Mouse (Mus musculus): ENCODE data around the gene Atp11c. TPM values are rescaled to one million over a fixed set of nuclear protein-coding genes. Genes with fewer than 3 reads are reported as not detected.

Atp11c gene
- polyA plus RNA-seq, 1 experiment from 2014 or later: 10.2 TPM

DNA sequence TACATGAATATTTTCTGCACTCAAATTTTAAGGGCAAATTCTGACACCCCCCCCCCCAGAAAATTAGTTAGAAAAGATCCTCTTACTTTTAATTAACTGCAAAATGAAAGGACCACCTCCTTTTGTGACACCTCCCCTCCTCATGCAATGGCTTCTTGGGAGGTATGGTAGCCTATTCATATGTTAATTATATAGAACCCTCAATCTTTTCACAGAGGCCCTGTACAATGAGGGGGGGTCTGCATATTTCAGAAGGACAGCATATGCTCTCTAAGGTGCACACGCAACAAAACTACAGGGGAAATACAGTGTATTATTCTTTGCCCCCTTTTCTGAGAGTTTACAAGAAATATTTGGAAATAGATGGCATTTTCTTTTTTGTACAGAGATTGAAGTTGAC is 94.7 kb downstream of the Atp11c start:
- 42% methylated on average over 1 of the region's 1 CpGs for WGBS
- Histone ChIP-seq H3K27me3 (no peaks in the 10 kb centered on the region), H3K4me3 (no peak overlapping the region), H3K9ac (no peak overlapping the region), H3K27ac (replicated peaks) (no peak overlapping the region), H3K4me1 (replicated peaks) (no peaks in the 10 kb centered on the region), H3K4me2 (no peak overlapping the region), H3K36me3 (no peaks in the 10 kb centered on the region), H3K9me3 (no peaks in the 10 kb centered on the region)
- ATAC-seq (ENCODE audit: low FRiP score, low read depth): no peak

DNA sequence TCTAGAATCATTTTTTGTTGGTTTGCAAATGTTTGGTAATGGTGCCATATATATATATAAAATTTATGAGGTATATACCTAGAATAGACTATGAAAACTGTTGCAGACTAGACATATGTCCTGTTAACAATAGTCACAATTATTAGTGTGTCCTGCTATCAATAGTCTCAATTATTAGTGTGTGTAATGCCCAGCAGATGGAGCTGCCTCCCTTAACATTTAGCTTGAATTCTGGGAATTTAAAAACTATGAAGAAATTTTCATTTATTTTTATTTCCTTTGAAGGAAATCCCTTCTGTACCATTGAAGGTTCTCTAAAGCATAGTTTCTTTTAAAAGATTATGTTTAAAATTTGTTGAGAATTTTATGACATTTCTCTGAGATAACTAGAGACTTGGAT is 97.2 kb downstream of the Atp11c start:
- H3K9ac ChIP-seq: no peak overlapping the region
- no peaks in the 10 kb centered on the region for H3K36me3 ChIP-seq
- no peaks in the 10 kb centered on the region for H3K4me1 ChIP-seq (replicated peaks)
- no peaks in the 10 kb centered on the region for H3K27me3 ChIP-seq
- no peak for ATAC-seq (ENCODE audit: low FRiP score, low read depth)
- no peaks in the 10 kb centered on the region for H3K9me3 ChIP-seq
- H3K4me3 ChIP-seq: no peak overlapping the region
- H3K27ac ChIP-seq (replicated peaks): no peak overlapping the region
- no peak overlapping the region for H3K4me2 ChIP-seq

DNA sequence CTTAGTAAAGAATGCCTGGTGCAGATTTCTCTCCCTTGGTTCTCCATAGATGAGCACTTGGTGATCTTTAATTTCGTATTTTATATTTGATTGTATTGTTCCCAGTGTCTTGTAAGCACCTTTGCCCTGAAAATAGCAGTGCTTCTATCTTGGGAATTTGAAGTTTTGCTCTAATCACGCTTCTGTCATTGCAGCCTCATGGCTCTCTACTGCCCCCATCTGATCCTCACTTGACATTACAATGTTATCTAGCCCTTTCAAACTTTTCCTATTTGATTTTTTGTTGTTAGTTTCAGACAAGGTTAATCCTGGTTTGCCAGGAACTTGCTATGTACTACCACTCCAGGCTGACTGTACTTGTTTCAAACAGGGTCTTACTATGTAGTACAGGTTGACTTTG is 128.7 kb downstream of the Atp11c start:
- Histone ChIP-seq H3K4me3 (no peak overlapping the region), H3K9ac (no peak overlapping the region), H3K4me1 (replicated peaks) (no peaks in the 10 kb centered on the region), H3K27me3 (no peaks in the 10 kb centered on the region), H3K27ac (replicated peaks) (no peak overlapping the region), H3K4me2 (no peak overlapping the region), H3K9me3 (no peaks in the 10 kb centered on the region), H3K36me3 (no peaks in the 10 kb centered on the region)
- no peak for ATAC-seq (ENCODE audit: low FRiP score, low read depth)
- 8% methylated on average over 2 of the region's 2 CpGs for WGBS

- no peak overlapping the region for H3K9ac ChIP-seq
- WGBS: 55% methylated on average over 4 of the region's 4 CpGs
- ATAC-seq (ENCODE audit: low FRiP score, low read depth): no peak
Measured at GRCm38 (mm10) chrX:60414563-60415111, 177.9 kb downstream of the Atp11c start.

GRCm38 (mm10) chrX:60405681-60406080 is 186.8 kb downstream of the Atp11c start:
- no peak for ATAC-seq (ENCODE audit: low FRiP score, low read depth)
- H3K4me1 ChIP-seq (replicated peaks): no peaks in the 10 kb centered on the region
- H3K4me3 ChIP-seq: no peak overlapping the region
- no peaks in the 10 kb centered on the region for H3K36me3 ChIP-seq
- no peaks in the 10 kb centered on the region for H3K27me3 ChIP-seq
- H3K4me2 ChIP-seq: no peak overlapping the region
- no peak overlapping the region for H3K9ac ChIP-seq
- no peak overlapping the region for H3K27ac ChIP-seq (replicated peaks)
- no peaks in the 10 kb centered on the region for H3K9me3 ChIP-seq
- WGBS: 55% methylated on average over 4 of the region's 4 CpGs

More at GRCm38 (mm10) chrX:60414563-60415111, 177.9 kb downstream of the Atp11c start:
- no peak overlapping the region for H3K4me3 ChIP-seq
- no peak overlapping the region for H3K27ac ChIP-seq (replicated peaks)
- H3K36me3 ChIP-seq: no peaks in the 10 kb centered on the region
- H3K4me2 ChIP-seq: no peak overlapping the region
- H3K9me3 ChIP-seq: no peaks in the 10 kb centered on the region
- no peaks in the 10 kb centered on the region for H3K4me1 ChIP-seq (replicated peaks)
- no peaks in the 10 kb centered on the region for H3K27me3 ChIP-seq

GRCm38 (mm10) chrX:60404668-60405044 is 187.8 kb downstream of the Atp11c start:
- H3K27me3 ChIP-seq: no peaks in the 10 kb centered on the region
- no peaks in the 10 kb centered on the region for H3K36me3 ChIP-seq
- H3K4me3 ChIP-seq: peak overlapping the region; percentile 58
- peak overlapping the region; percentile 28 for H3K4me2 ChIP-seq
- peak; percentile 97 for ATAC-seq (ENCODE audit: low FRiP score, low read depth)
- H3K9me3 ChIP-seq: no peaks in the 10 kb centered on the region
- no peaks in the 10 kb centered on the region for H3K4me1 ChIP-seq (replicated peaks)
- 14% methylated on average over 17 of the region's 17 CpGs for WGBS
- H3K9ac ChIP-seq: peak overlapping the region; percentile 70
- peak overlapping the region; percentile 85 for H3K27ac ChIP-seq (replicated peaks)

DNA sequence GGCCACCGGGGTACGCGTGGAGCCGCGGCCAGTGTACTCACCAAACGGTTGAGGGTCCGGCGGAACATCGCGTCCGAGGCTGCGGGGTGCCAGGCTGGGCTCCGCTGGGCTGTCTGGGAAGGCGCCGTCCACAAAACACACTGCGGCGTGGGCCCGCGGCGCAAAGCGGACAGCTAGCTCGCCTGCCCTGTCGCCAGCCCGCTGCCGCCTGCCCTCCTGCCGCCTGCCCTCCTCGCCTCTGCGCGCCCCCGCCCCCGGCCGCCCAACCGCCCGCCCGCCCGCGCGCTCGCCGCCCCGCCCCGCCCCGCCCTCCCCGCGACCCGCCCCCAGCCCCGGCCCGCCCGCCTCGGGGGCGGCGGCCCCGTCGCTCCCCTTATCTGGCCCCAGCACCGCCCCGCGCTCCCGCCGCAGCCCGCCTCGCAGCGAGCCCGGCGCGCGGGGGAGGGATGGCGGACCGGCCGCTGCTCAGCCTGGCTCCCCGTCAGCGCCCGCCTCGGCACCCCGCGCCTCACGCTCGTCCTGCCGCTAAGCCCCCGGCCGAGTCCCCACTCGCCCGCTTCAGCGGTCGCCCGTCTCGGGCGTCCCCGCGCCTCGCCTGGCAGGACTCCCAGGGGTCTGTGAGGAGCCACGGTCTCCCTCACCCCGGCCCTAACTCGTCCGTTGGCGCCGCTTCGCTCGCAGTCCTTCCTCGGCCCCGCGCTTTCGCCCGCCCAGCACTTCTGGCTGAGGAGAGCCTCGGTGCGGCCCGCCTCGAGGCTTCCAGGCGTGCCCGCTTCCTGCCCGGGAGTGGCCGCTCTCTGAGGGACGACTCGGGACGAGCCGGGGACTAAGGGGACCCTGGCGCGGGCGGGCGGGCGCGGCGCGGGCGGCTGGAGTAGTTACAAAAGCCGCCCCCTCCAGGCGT is 188.5 kb downstream of the Atp11c start:
- peak overlapping the region; percentile 63 for H3K4me2 ChIP-seq
- H3K4me1 ChIP-seq (replicated peaks): no peaks in the 10 kb centered on the region
- 25% methylated on average over 41 of the region's 126 CpGs for WGBS
- peak overlapping the region; percentile 85 for H3K27ac ChIP-seq (replicated peaks)
- no peaks in the 10 kb centered on the region for H3K9me3 ChIP-seq
- no peaks in the 10 kb centered on the region for H3K36me3 ChIP-seq
- H3K4me3 ChIP-seq: peak overlapping the region; percentile 58
- no peaks in the 10 kb centered on the region for H3K27me3 ChIP-seq
- peak; percentile 84 for ATAC-seq (ENCODE audit: low FRiP score, low read depth)
- peak overlapping the region; percentile 76 for H3K9ac ChIP-seq

GRCm38 (mm10) chrX:60403062-60403763 is 189.3 kb downstream of the Atp11c start:
- Histone ChIP-seq H3K27ac (replicated peaks) (peak overlapping the region; percentile 69), H3K4me3 (peak overlapping the region; percentile 58), H3K36me3 (no peaks in the 10 kb centered on the region), H3K27me3 (no peaks in the 10 kb centered on the region), H3K9ac (peak overlapping the region; percentile 76), H3K9me3 (no peaks in the 10 kb centered on the region), H3K4me2 (peak overlapping the region; percentile 63), H3K4me1 (replicated peaks) (no peaks in the 10 kb centered on the region)
- 22% methylated on average over 43 of the region's 46 CpGs for WGBS
- ATAC-seq (ENCODE audit: low FRiP score, low read depth): no peak; the same call in 1 of the 2 replicates

- Histone ChIP-seq H3K27me3 (no peaks in the 10 kb centered on the region), H3K4me1 (replicated peaks) (no peaks in the 10 kb centered on the region), H3K9me3 (no peaks in the 10 kb centered on the region), H3K9ac (no peak overlapping the region), H3K4me2 (no peak overlapping the region), H3K36me3 (no peaks in the 10 kb centered on the region), H3K27ac (replicated peaks) (no peak overlapping the region), H3K4me3 (no peak overlapping the region)
- no peak for ATAC-seq (ENCODE audit: low FRiP score, low read depth)
- WGBS: 63% methylated on average over 4 of the region's 4 CpGs
Measured at GRCm38 (mm10) chrX:60394292-60394691, 198.2 kb downstream of the Atp11c start.

GRCm38 (mm10) chrX:60386852-60387251 is 205.6 kb downstream of the Atp11c start:
- WGBS: 100% methylated on average over 1 of the region's 1 CpGs
- no peak for ATAC-seq (ENCODE audit: low FRiP score, low read depth)
- Histone ChIP-seq H3K36me3 (no peaks in the 10 kb centered on the region), H3K4me2 (no peak overlapping the region), H3K27me3 (no peaks in the 10 kb centered on the region), H3K9ac (no peak overlapping the region), H3K4me1 (replicated peaks) (no peaks in the 10 kb centered on the region), H3K4me3 (no peak overlapping the region), H3K27ac (replicated peaks) (no peak overlapping the region), H3K9me3 (no peaks in the 10 kb centered on the region)

DNA sequence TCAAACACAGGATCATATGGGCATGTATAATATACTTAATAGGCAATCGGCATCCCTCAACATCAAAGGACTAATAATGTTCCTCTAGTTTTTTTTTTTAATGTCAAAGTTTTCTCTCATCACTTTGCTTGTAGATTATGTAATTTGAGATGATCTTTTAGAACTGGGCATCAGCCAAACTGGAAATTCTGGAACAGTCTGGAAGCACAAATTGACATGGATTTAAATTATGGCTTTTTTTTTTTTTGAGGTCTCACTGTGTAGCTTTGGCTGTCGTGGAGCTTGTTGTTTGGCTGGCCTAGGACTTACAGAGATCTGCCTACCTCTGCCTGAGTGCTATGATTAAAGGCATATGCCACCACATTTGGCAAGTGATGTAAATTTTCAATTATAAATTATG is 210.8 kb downstream of the Atp11c start:
- no peaks in the 10 kb centered on the region for H3K27me3 ChIP-seq
- WGBS: 71% methylated on average over 2 of the region's 2 CpGs
- no peaks in the 10 kb centered on the region for H3K4me1 ChIP-seq (replicated peaks)
- no peak overlapping the region for H3K4me2 ChIP-seq
- no peak overlapping the region for H3K4me3 ChIP-seq
- H3K9ac ChIP-seq: no peak overlapping the region
- H3K9me3 ChIP-seq: no peaks in the 10 kb centered on the region
- H3K27ac ChIP-seq (replicated peaks): no peak overlapping the region
- H3K36me3 ChIP-seq: no peaks in the 10 kb centered on the region
- no peak for ATAC-seq (ENCODE audit: low FRiP score, low read depth)

- Histone ChIP-seq H3K36me3 (no peaks in the 10 kb centered on the region), H3K4me3 (no peak overlapping the region), H3K9ac (no peak overlapping the region), H3K4me1 (replicated peaks) (no peaks in the 10 kb centered on the region), H3K4me2 (no peak overlapping the region), H3K9me3 (no peaks in the 10 kb centered on the region), H3K27ac (replicated peaks) (no peak overlapping the region), H3K27me3 (no peaks in the 10 kb centered on the region)
- ATAC-seq (ENCODE audit: low FRiP score, low read depth): no peak
Measured at GRCm38 (mm10) chrX:60380386-60380785, 212.1 kb downstream of the Atp11c start.

Data from hindbrain, embryonic 15.5 days (tissue).